Mouse (Mus musculus) layer of hippocampus, adult 9-10 months (tissue): ENCODE data around the gene Ndufa6.
"Not testable (repeated sequence)": the region's sequence is repeated elsewhere in the genome, so short reads cannot be mapped to it uniquely, and the experiment has no call there.

Experiments used
- DNase-seq: peaks from one replicate; pipeline ENCODE4 v3.0.0; 2022; ENCODE audit warnings: low spot score

Gene Ndufa6

GRCm38 (mm10) chr15:82354126-82354945 is at the start of gene Ndufa6:
Ndufa6 (minus strand) TSS chr15:82354322.
- peak; percentile 86 for DNase-seq

- DNase-seq: no peak
Observed at GRCm38 (mm10) chr15:82403606-82404005, 49.5 kb upstream of the Ndufa6 start.

DNA sequence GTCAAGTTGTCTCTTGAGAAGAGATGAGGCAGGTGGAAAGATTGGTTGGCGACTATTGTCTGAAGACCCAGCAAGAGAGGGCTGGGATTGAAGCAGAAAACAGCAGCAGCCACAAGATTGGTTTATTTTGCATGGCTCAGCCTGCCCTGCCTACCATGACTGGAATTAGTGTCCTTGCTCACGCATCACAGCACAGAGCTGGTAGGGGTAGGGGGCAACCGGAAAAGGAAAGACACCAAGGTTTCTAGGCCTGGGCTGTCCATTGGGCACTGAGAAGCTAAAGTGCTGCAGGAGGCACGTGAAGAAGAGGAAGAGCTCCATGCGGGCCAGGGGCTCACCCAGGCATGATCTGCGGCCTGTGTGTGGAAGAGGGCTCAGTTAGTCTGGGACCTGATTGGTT is 48.6 kb upstream of the Ndufa6 start:
- DNase-seq: no peak

- DNase-seq: no peak
Observed at GRCm38 (mm10) chr15:82402106-82402505, 48.0 kb upstream of the Ndufa6 start.

GRCm38 (mm10) chr15:82401516-82401915 is 47.4 kb upstream of the Ndufa6 start:
- DNase-seq: no peak

DNA sequence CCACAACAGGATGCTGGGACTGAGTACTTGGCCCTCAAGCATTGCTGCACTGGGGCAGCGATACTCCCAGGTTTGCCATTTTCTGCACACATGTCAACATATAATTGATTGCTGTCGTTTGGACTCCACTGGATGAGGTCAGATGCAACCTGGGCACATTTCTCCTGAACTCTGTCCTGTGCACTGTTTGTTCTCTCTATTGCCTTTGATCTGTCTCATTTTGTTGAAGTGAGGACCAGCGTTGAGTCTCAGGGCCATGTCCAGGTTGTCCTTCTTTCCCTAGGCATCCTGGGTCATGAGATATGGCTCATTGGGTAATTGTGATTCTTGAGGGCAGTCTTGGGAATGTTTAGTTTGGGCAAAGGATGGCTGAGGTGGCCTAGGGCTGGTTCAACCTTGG is 41.8 kb upstream of the Ndufa6 start:
- not testable (repeated sequence) for DNase-seq

DNA sequence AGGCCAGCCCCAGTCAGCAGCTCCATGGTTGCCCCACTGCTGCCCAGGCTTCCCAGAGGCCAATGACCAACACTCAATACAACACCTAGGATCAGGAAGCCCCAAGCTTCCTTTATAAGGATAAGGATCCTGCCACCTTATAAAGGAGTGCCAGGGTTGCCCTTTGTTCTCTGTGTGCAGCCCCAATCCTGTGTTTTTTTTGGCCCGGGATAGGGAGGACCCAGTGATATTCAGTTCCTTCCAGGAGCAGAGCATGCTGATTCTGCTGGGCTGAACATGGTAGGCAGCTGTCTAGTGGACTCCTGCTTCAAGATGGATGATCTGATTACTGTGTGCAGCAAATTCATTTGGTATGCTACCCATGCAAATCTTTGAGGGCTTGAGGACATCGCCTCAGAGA is 39.8 kb upstream of the Ndufa6 start, which contains the start of gene Cyp2d11:
Gene Cyp2d11 (minus strand): TSS at position 101 of the 400 bp plus-strand sequence.
- not testable (repeated sequence) for DNase-seq

DNA sequence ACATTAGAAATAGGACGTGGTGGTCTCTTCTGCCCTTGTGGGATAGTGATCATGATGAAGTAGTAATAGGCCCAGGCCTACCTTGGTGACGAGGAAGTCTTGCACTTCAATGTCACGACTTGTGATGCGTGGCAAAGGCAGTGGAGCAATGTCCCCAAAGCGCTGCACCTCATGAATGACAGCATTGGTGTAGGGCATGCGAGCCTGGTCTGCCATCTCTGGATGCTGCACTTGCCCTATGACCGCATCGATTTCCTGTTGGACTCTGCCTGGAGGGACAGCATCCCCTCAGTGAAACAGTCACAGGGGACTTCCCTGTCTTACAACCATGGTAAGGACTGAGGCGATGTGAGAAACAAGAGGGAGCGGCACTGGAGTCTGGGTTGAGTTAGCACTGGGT is 35.8 kb upstream of the Ndufa6 start:
- not testable (repeated sequence) for DNase-seq

GRCm38 (mm10) chr15:82385729-82386128 is 31.6 kb upstream of the Ndufa6 start:
- DNase-seq: no peak

DNA sequence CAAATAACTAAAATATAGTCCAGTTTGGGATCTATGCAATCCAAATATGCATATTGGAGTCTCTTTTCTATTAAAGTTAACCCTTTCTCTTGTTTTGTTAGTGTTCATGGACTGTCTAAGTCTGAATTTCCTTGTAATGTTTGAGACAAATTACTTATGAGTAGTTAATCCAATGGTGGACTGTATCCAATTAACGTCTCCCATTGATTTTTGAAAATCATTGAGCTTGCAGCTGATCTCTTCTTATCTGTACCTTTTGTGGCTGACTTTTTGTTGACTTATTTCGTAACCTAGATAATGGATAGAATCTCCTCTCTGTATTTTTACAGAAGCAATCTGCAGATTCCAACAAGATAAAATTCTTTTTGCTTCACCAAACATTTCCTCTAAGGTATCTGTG is 28.3 kb upstream of the Ndufa6 start:
- DNase-seq: no peak

DNA sequence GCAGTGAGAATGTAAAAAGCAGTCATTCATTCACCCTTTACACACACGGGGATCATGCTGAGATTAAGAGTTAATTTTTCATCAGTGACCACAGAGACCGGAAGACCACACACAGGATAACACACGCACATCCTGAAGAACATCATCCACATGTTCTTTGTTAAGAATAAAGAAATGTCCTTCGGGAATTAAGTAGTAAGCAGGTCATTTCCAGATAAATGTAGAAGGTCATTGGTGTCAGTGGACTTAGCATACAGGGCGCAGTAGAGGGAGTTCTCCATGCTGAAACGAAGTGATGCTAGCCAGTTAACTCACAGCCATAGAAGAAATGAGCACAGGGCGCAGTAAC is 26.6 kb upstream of the Ndufa6 start:
- no peak for DNase-seq

GRCm38 (mm10) chr15:82379871-82380713 is 26.0 kb upstream of the Ndufa6 start, which contains the start of gene Cyp2d22:
Cyp2d22 (minus strand) TSS chr15:82380260.
- DNase-seq: no peak

DNA sequence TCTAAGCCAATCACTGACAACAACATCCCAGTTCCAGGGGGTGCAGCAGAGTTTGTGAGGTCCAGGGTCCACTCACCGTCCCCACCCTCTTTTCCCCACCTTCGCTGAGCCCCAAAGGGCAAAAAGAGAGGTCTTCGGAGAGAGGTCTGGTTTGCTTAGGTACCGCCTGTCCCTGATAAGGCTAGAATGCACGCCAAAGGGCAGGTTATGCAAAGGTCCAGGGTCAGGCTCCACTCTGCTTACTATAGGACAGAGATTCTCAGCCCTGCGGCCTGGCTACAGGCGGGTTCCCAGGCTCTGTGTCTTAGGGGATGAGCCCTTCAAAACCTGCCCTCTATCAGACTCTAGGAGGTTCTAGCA is 25.4 kb upstream of the Ndufa6 start:
- no peak for DNase-seq

- no peak for DNase-seq
Observed at GRCm38 (mm10) chr15:82378261-82379180, 24.4 kb upstream of the Ndufa6 start.

DNA sequence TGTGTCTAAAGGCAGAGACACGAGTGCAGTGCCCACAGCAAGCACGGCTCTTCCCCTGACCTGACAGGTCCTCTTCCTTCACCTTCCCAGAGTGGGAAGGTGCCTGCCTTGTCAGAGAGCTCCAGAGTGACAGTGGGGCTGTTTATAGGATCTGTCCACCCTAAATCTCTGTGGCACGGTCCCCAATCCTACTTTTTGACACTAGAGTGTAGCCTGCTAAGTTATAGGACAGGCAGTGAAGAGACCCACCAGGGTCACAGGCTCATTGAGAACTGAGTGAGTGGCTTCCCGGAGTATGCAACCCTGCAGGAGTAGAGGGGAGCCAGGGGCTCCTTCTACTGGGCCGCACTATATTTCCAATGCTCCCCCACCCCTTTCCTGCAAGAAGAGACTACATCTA is 23.6 kb upstream of the Ndufa6 start:
- no peak for DNase-seq

- peak; percentile 63 for DNase-seq
Observed at GRCm38 (mm10) chr15:82376393-82377138, 22.4 kb upstream of the Ndufa6 start.

- DNase-seq: no peak
Observed at GRCm38 (mm10) chr15:82375855-82376254, 21.7 kb upstream of the Ndufa6 start.

- DNase-seq: no peak
Observed at GRCm38 (mm10) chr15:82374437-82374836, 20.3 kb upstream of the Ndufa6 start.

DNA sequence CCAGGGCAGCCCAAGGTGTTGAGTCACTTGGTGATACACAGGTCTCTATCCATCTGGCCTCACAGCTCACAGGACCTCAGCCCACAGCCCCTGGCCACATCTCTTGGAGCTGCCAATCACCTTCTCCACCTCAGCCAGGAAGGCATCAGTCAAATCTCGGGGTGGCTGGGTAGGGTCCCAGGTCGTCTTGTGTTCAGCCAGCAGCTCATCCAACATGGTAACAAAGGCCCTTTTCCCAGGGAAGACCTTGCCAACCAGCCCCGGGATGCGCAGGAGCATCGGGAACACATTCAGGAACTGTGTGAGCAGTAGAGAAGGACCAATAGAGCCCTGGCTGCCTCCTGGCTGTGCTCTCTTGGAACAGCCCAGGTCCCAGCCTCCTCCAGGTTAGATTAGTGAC is 18.9 kb upstream of the Ndufa6 start:
- DNase-seq: no peak

GRCm38 (mm10) chr15:82372446-82372845 is 18.3 kb upstream of the Ndufa6 start:
- DNase-seq: no peak

- DNase-seq: no peak
Observed at GRCm38 (mm10) chr15:82368851-82369250, 14.7 kb upstream of the Ndufa6 start.
